Mouse (Mus musculus): ENCODE results near the gene Gadd45gip1. TPM values are rescaled to one million over a fixed set of nuclear protein-coding genes. Genes with fewer than 3 reads are reported as not detected.

Gadd45gip1 gene
- polyA plus RNA-seq, 1 experiment from 2014 or later: 38.6 TPM

- Histone ChIP-seq H3K27me3 (no peaks in the 10 kb centered on the region), H3K9ac (no peak overlapping the region), H3K4me3 (no peak overlapping the region), H3K36me3 (peaks cover 64% of the 10 kb centered on the region), H3K27ac (peak overlapping the region; percentile 42), H3K4me2 (replicated peaks) (0 out of 2 replicates have a peak overlapping the region, but pooled peaks have one; percentile 5), H3K4me1 (peaks cover 37% of the 10 kb centered on the region), H3K9me3 (replicated peaks) (no peaks in the 10 kb centered on the region)
- no peak for ATAC-seq (ENCODE audit: low FRiP score)
- 58% methylated on average over 8 of the region's 8 CpGs for WGBS
Observed at GRCm38 (mm10) chr8:84837149-84837911, 6.0 kb downstream of the Gadd45gip1 start.

- peaks cover 35% of the 10 kb centered on the region for H3K4me1 ChIP-seq
- WGBS: 74% methylated on average over 15 of the region's 15 CpGs
- H3K27me3 ChIP-seq: no peaks in the 10 kb centered on the region
- H3K9ac ChIP-seq: no peak overlapping the region
- H3K4me2 ChIP-seq (replicated peaks): no peak overlapping the region
- 0 out of 2 replicates have a peak overlapping the region, but pooled peaks have one; percentile 42 for H3K27ac ChIP-seq
- no peaks in the 10 kb centered on the region for H3K9me3 ChIP-seq (replicated peaks)
- peaks cover 71% of the 10 kb centered on the region for H3K36me3 ChIP-seq
- no peak for ATAC-seq (ENCODE audit: low FRiP score)
- H3K4me3 ChIP-seq: no peak overlapping the region
Observed at GRCm38 (mm10) chr8:84837912-84838470, 6.7 kb downstream of the Gadd45gip1 start.

- Histone ChIP-seq H3K27ac (no peak overlapping the region), H3K9me3 (replicated peaks) (no peaks in the 10 kb centered on the region), H3K4me1 (peaks cover 35% of the 10 kb centered on the region), H3K36me3 (peaks cover 76% of the 10 kb centered on the region), H3K4me3 (no peak overlapping the region), H3K4me2 (replicated peaks) (no peak overlapping the region), H3K27me3 (no peaks in the 10 kb centered on the region), H3K9ac (no peak overlapping the region)
- ATAC-seq (ENCODE audit: low FRiP score): no peak
- WGBS: 87% methylated on average over 5 of the region's 5 CpGs
Observed at GRCm38 (mm10) chr8:84838513-84838912, 7.2 kb downstream of the Gadd45gip1 start.

- no peaks in the 10 kb centered on the region for H3K9me3 ChIP-seq (replicated peaks)
- peaks cover 78% of the 10 kb centered on the region for H3K36me3 ChIP-seq
- no peak for ATAC-seq (ENCODE audit: low FRiP score)
- peak overlapping the region; percentile 84 for H3K4me3 ChIP-seq
- peak overlapping the region; percentile 68 for H3K4me2 ChIP-seq (replicated peaks)
- peak overlapping the region; percentile 94 for H3K9ac ChIP-seq
- H3K4me1 ChIP-seq: peaks cover 39% of the 10 kb centered on the region
- H3K27ac ChIP-seq: no peak overlapping the region
- no peaks in the 10 kb centered on the region for H3K27me3 ChIP-seq
- 98% methylated on average over 2 of the region's 2 CpGs for WGBS
Observed at GRCm38 (mm10) chr8:84839411-84839810, 8.1 kb downstream of the Gadd45gip1 start.

GRCm38 (mm10) chr8:84839875-84840247, 8.5 kb downstream of the Gadd45gip1 start:
- peak overlapping the region; percentile 84 for H3K4me3 ChIP-seq
- H3K9me3 ChIP-seq (replicated peaks): no peaks in the 10 kb centered on the region
- WGBS: 9% methylated on average over 7 of the region's 7 CpGs
- no peak for ATAC-seq (ENCODE audit: low FRiP score)
- peak overlapping the region; percentile 84 for H3K27ac ChIP-seq
- no peaks in the 10 kb centered on the region for H3K27me3 ChIP-seq
- peaks cover 78% of the 10 kb centered on the region for H3K36me3 ChIP-seq
- peaks cover 41% of the 10 kb centered on the region for H3K4me1 ChIP-seq
- H3K9ac ChIP-seq: peak overlapping the region; percentile 94
- H3K4me2 ChIP-seq (replicated peaks): peak overlapping the region; percentile 68

- under 1% methylated on average over 45 of the region's 55 CpGs for WGBS
- Histone ChIP-seq H3K4me3 (peak within 1 kb of the TSS; percentile 84), H3K27me3 (no peaks in the 10 kb centered on the region), H3K27ac (peak within 1 kb of the TSS; percentile 84), H3K36me3 (peaks cover 76% of the 10 kb centered on the region), H3K4me2 (replicated peaks) (peak within 1 kb of the TSS; percentile 68), H3K9me3 (replicated peaks) (no peaks in the 10 kb centered on the region), H3K9ac (peak within 1 kb of the TSS; percentile 94), H3K4me1 (peaks cover 44% of the 10 kb centered on the region)
- peak; percentile 95 for ATAC-seq (ENCODE audit: low FRiP score)
Observed at GRCm38 (mm10) chr8:84840248-84840999, 9.1 kb downstream of the Gadd45gip1 start, which contains the start of gene Rad23a. Gene Rad23a, minus strand, starts transcription at chr8:84840665.

- Histone ChIP-seq H3K4me1 (peaks cover 43% of the 10 kb centered on the region), H3K9ac (no peak overlapping the region), H3K27me3 (no peaks in the 10 kb centered on the region), H3K9me3 (replicated peaks) (no peaks in the 10 kb centered on the region), H3K4me2 (replicated peaks) (no peak overlapping the region), H3K4me3 (no peak overlapping the region), H3K27ac (peak overlapping the region; percentile 25), H3K36me3 (peaks cover 65% of the 10 kb centered on the region)
- no peak for ATAC-seq (ENCODE audit: low FRiP score)
- 83% methylated on average over 1 of the region's 1 CpGs for WGBS
Observed at GRCm38 (mm10) chr8:84841514-84841913, 10.2 kb downstream of the Gadd45gip1 start.

- Histone ChIP-seq H3K27me3 (no peaks in the 10 kb centered on the region), H3K4me1 (peaks cover 36% of the 10 kb centered on the region), H3K27ac (no peak overlapping the region), H3K4me3 (peak overlapping the region; percentile 94), H3K36me3 (peaks cover 39% of the 10 kb centered on the region), H3K9ac (peak overlapping the region; percentile 96), H3K9me3 (replicated peaks) (no peaks in the 10 kb centered on the region), H3K4me2 (replicated peaks) (peak overlapping the region; percentile 76)
- no peak for ATAC-seq (ENCODE audit: low FRiP score)
- 91% methylated on average over 9 of the region's 9 CpGs for WGBS
Observed at GRCm38 (mm10) chr8:84844397-84845070, 13.2 kb downstream of the Gadd45gip1 start.

GRCm38 (mm10) chr8:84845355-84846093, 14.2 kb downstream of the Gadd45gip1 start:
- H3K27ac ChIP-seq: peak overlapping the region; percentile 89
- H3K9me3 ChIP-seq (replicated peaks): no peaks in the 10 kb centered on the region
- H3K4me3 ChIP-seq: peak overlapping the region; percentile 94
- peaks cover 33% of the 10 kb centered on the region for H3K4me1 ChIP-seq
- no peaks in the 10 kb centered on the region for H3K27me3 ChIP-seq
- 16% methylated on average over 12 of the region's 12 CpGs for WGBS
- H3K36me3 ChIP-seq: peaks cover 39% of the 10 kb centered on the region
- no peak for ATAC-seq (ENCODE audit: low FRiP score)
- peak overlapping the region; percentile 96 for H3K9ac ChIP-seq
- peak overlapping the region; percentile 76 for H3K4me2 ChIP-seq (replicated peaks)

- ATAC-seq (ENCODE audit: low FRiP score): peak; percentile 23
- Histone ChIP-seq H3K27me3 (no peaks in the 10 kb centered on the region), H3K4me3 (peak overlapping the region; percentile 94), H3K4me2 (replicated peaks) (peak overlapping the region; percentile 76), H3K4me1 (peaks cover 33% of the 10 kb centered on the region), H3K9me3 (replicated peaks) (no peaks in the 10 kb centered on the region), H3K27ac (peak overlapping the region; percentile 89), H3K36me3 (peaks cover 39% of the 10 kb centered on the region), H3K9ac (peak overlapping the region; percentile 96)
- 2% methylated on average over 30 of the region's 30 CpGs for WGBS
Observed at GRCm38 (mm10) chr8:84846094-84846721, 14.9 kb downstream of the Gadd45gip1 start.
